Mouse (Mus musculus) cerebellum, adult 2 months (tissue): ENCODE results near the gene Atad1. TPM values are rescaled to one million over a fixed set of nuclear protein-coding genes. Genes with fewer than 3 reads are reported as not detected.

ENCODE experiments used
- DNase-seq, 2 experiments: peaks; one replicate each; pipeline ENCODE4 v3.0.0; 2021
- H3K27ac ChIP-seq: fragments of 200-500 bp; 2 replicates; pipeline ENCODE4 v1.5.1; 2012; ENCODE audit warnings: low read length, control low read depth, inconsistent platforms; ENCODE audit not compliant: insufficient read depth
- H3K27me3 ChIP-seq: fragments of 200-500 bp; 2 replicates; pipeline ENCODE4 v1.6.1; 2012; ENCODE audit warnings: inconsistent platforms, mild to moderate bottlenecking, low read length, moderate library complexity; ENCODE audit not compliant: control insufficient read depth, insufficient read depth
- H3K4me1 ChIP-seq: fragments of 200-500 bp; 2 replicates; pipeline ENCODE4 v1.6.1; 2011; ENCODE audit warnings: low read length; ENCODE audit not compliant: control insufficient read depth, insufficient read depth
- H3K4me3 ChIP-seq: fragments of 200-500 bp; replicated peaks from 2 replicates; pipeline ENCODE3; 2011; ENCODE audit warnings: mild to moderate bottlenecking, low read depth, low read length, control low read depth; ENCODE audit not compliant: insufficient read depth
- CTCF ChIP-seq: fragments of 200-500 bp; IDR thresholded peaks from 2 replicates; pipeline ENCODE4 v1.5.1; 2011; ENCODE audit warnings: low read depth, mild to moderate bottlenecking, control low read depth, low read length, moderate library complexity, borderline replicate concordance; ENCODE audit not compliant: insufficient read depth
- POLR2A ChIP-seq: fragments of 200-500 bp; IDR thresholded peaks from 2 replicates; pipeline ENCODE4 v1.6.1; 2011; ENCODE audit warnings: low read length, control low read depth, borderline replicate concordance; ENCODE audit not compliant: insufficient read depth
- WGBS: fragments of 180-500 bp; shearing (Covaris S2); methylation state at CpG from one replicate; pipeline ENCODE4 v1.1.7; 2018; 5-methylcytosine and 5-hydroxymethylcytosine counted together
- polyA plus RNA-seq: library from polyadenylated mRNA; depleted of rRNA; stranded (reverse); fragments of >200 nt; gene quantifications from 2 replicates; pipeline ENCODE4 v1.2.3, GENCODE M21; 2012

Atad1 gene
- polyA plus RNA-seq, 1 experiment = 77.2 TPM

- no peaks in the 10 kb centered on the region for H3K4me1 ChIP-seq
- 58% methylated on average over 8 of the region's 8 CpGs for WGBS
- TF ChIP-seq CTCF (no peak), POLR2A (no peak)
- no peak overlapping the region for H3K4me3 ChIP-seq
- DNase-seq = no peak
- no peak overlapping the region for H3K27ac ChIP-seq
- no peaks in the 10 kb centered on the region; the same call in 1 of the 2 replicates for H3K27me3 ChIP-seq
Observed at GRCm38 (mm10) chr19:32641995-32642394, 97.6 kb downstream of the Atad1 start.

GRCm38 (mm10) chr19:32641535-32641934 is 98.1 kb downstream of the Atad1 start:
- 87% methylated on average over 7 of the region's 7 CpGs for WGBS
- H3K27ac ChIP-seq = no peak overlapping the region
- DNase-seq = no peak
- H3K4me3 ChIP-seq = no peak overlapping the region
- no peak for TF ChIP-seq POLR2A
- TF ChIP-seq CTCF = no peak
- H3K4me1 ChIP-seq = no peaks in the 10 kb centered on the region
- no peaks in the 10 kb centered on the region; the same call in 1 of the 2 replicates for H3K27me3 ChIP-seq

- no peak overlapping the region for H3K4me3 ChIP-seq
- no peak for TF ChIP-seq CTCF
- no peak for TF ChIP-seq POLR2A
- no peaks in the 10 kb centered on the region for H3K27me3 ChIP-seq
- WGBS = 71% methylated on average over 13 of the region's 13 CpGs
- no peak overlapping the region for H3K27ac ChIP-seq
- no peak for DNase-seq
- no peaks in the 10 kb centered on the region for H3K4me1 ChIP-seq
Observed at GRCm38 (mm10) chr19:32638276-32638903, 101.2 kb downstream of the Atad1 start.

GRCm38 (mm10) chr19:32637357-32638275 is 102.0 kb downstream of the Atad1 start:
- Histone ChIP-seq H3K27me3 (no peaks in the 10 kb centered on the region), H3K4me1 (no peaks in the 10 kb centered on the region), H3K27ac (no peak overlapping the region), H3K4me3 (no peak overlapping the region)
- 82% methylated on average over 16 of the region's 16 CpGs for WGBS
- no peak for DNase-seq
- TF ChIP-seq CTCF (no peak), POLR2A (no peak)

GRCm38 (mm10) chr19:32634916-32635315 is 104.7 kb downstream of the Atad1 start:
- Histone ChIP-seq H3K4me1 (no peaks in the 10 kb centered on the region), H3K27ac (no peak overlapping the region), H3K27me3 (no peaks in the 10 kb centered on the region), H3K4me3 (no peak overlapping the region)
- WGBS = 63% methylated on average over 8 of the region's 8 CpGs
- TF ChIP-seq CTCF (no peak), POLR2A (no peak)
- no peak for DNase-seq

- WGBS = 67% methylated on average over 7 of the region's 7 CpGs
- TF ChIP-seq CTCF (no peak), POLR2A (no peak)
- H3K27ac ChIP-seq = no peak overlapping the region
Observed at GRCm38 (mm10) chr19:32628572-32629132, 110.9 kb downstream of the Atad1 start.

GRCm38 (mm10) chr19:32627631-32628030 is 112.0 kb downstream of the Atad1 start:
- WGBS = 72% methylated on average over 4 of the region's 4 CpGs
- no peak overlapping the region for H3K4me3 ChIP-seq
- TF ChIP-seq CTCF (no peak), POLR2A (no peak)

More at GRCm38 (mm10) chr19:32628572-32629132, 110.9 kb downstream of the Atad1 start:
- DNase-seq = no peak
- no peak overlapping the region for H3K4me3 ChIP-seq
- H3K27me3 ChIP-seq = no peaks in the 10 kb centered on the region
- H3K4me1 ChIP-seq = no peaks in the 10 kb centered on the region

More at GRCm38 (mm10) chr19:32627631-32628030, 112.0 kb downstream of the Atad1 start:
- Histone ChIP-seq H3K27ac (no peak overlapping the region), H3K27me3 (no peaks in the 10 kb centered on the region), H3K4me1 (no peaks in the 10 kb centered on the region)
- DNase-seq = no peak
